Mouse (Mus musculus): ENCODE results near the gene Gm20830. TPM values are rescaled to one million over a fixed set of nuclear protein-coding genes. Genes with fewer than 3 reads are reported as not detected.
"Not testable (repeated sequence)": the region's sequence is repeated elsewhere in the genome, so short reads cannot be mapped to it uniquely, and the experiment has no call there.

The Gm20830 gene
- not detected for polyA plus RNA-seq (2012; fragmentation: generic; extraction: Trizol)

- H3K27me3 ChIP-seq (ENCODE audit: control insufficient read depth, insufficient read depth, insufficient read length); H3ac ChIP-seq (ENCODE audit: control insufficient read depth, insufficient read length); H3K4me3 ChIP-seq; H3K36me3 ChIP-seq (ENCODE audit: control insufficient read depth, insufficient read depth); H3K4me2 ChIP-seq (ENCODE audit: low read depth); H3K79me2 ChIP-seq (ENCODE audit: control insufficient read depth, insufficient read depth): not testable (repeated sequence)
Observed at GRCm38 (mm10) chrY:6918182-6918581, at the start of gene Gm20830. Gene Gm20830, minus strand, starts transcription at chrY:6918282.

Other genes with a start within 250 kb of the Gm20830 start
- not detected for gene Gm21719, start 235.4 kb downstream of the Gm20830 start, polyA plus RNA-seq (2012; fragmentation: generic; extraction: Trizol)